Mouse (Mus musculus): ENCODE results near the gene Entpd7. TPM values are rescaled to one million over a fixed set of nuclear protein-coding genes. Genes with fewer than 3 reads are reported as not detected.

The Entpd7 gene
- polyA plus RNA-seq, 1 experiment from 2014 or later = 9.1 TPM

DNA sequence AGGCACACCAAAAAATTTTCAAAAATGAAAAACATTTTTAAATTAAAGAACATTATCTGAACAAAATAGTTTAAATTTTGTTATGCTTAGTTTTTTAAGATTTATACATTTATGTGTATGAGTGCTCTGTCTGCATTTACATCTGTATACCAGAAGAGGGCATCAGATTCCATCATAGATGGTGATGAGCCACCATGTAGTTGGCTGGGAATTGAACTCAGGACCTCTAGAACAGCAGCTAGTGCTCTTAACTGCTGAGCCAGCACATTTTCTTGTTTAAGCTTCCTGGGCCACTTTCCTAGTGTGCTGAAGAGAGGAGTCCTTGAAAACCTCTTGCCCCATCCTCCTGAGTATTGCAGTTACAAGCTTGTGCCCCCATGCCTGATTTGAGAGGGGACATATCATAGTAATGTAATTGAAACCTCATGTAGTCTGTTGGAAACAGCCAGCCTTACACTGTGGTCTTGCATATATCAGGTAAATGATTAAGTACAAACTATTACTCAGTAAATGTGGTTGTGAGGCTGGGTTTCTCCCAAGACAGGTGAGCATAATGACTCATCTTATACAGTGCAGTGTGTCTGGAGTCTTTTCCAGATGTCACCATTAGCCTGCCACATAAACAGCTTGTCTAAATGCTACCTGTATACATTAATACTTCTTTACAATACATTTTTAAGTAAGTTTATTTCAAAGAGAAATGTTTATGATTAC lies 72.2 kb downstream of the Entpd7 start:
- H3K9me3 ChIP-seq (replicated peaks; ENCODE audit: control insufficient read depth, low read length) = no peaks in the 10 kb centered on the region
- H3K4me2 ChIP-seq = no peak overlapping the region
- no peak overlapping the region for H3K27ac ChIP-seq (ENCODE audit: low read depth, low read length)
- no peak for ATAC-seq (replicated peaks; ENCODE audit: insufficient number of reproducible peaks, low FRiP score, low TSS enrichment)
- H3K27me3 ChIP-seq (ENCODE audit: control insufficient read depth, insufficient read depth, low read length) = no peaks in the 10 kb centered on the region
- H3K36me3 ChIP-seq (ENCODE audit: control insufficient read depth, insufficient read depth, low read length) = no peaks in the 10 kb centered on the region
- H3K4me1 ChIP-seq (ENCODE audit: control insufficient read depth, insufficient read depth, low read length) = no peaks in the 10 kb centered on the region
- H3K9ac ChIP-seq (ENCODE audit: low read depth, low read length) = no peak overlapping the region
- no peak overlapping the region for H3K4me3 ChIP-seq (ENCODE audit: low read depth, low read length)

DNA sequence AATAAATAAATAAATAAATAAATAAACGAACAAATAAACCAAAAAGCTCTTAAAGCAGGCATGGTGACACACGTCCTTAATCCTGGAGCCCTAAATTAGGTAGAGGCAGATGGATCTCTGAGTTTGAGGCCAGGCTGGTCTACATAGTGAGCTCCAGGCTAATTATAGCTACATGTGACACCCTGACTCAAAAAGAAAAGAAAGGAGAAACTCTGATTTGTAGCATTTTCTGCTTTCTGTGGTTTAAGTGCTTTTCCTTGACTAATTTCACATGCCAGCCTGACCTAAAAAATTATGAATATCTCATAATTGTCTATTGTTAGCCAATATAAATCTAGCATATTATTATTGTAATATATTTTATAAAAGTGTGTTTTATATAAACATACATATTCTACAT lies 72.9 kb downstream of the Entpd7 start:
- Histone ChIP-seq H3K4me1 (ENCODE audit: control insufficient read depth, insufficient read depth, low read length) (no peaks in the 10 kb centered on the region), H3K27me3 (ENCODE audit: control insufficient read depth, insufficient read depth, low read length) (no peaks in the 10 kb centered on the region), H3K9ac (ENCODE audit: low read depth, low read length) (no peak overlapping the region)

DNA sequence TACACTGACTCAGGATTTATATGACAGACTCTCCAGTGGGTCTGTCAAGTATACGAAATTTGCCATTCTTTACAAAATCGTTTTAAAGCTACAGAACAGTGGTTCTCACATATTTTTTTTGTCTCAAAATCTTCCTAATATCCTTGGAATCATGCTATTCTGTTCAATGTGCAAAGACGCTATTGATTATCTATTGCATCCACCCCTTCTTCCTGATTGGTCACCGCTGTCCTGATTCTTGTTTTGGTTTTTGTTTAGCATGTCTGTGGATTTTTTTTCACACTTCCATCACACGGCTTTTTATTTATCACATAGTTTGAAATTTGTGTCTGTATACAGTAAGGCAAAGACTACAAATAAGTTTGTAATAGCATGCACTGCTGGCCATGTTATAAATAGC lies 77.0 kb downstream of the Entpd7 start:
- Histone ChIP-seq H3K36me3 (ENCODE audit: control insufficient read depth, insufficient read depth, low read length) (no peaks in the 10 kb centered on the region), H3K27ac (ENCODE audit: low read depth, low read length) (no peak overlapping the region), H3K9ac (ENCODE audit: low read depth, low read length) (no peak overlapping the region), H3K4me2 (no peak overlapping the region), H3K27me3 (ENCODE audit: control insufficient read depth, insufficient read depth, low read length) (no peaks in the 10 kb centered on the region), H3K9me3 (replicated peaks; ENCODE audit: control insufficient read depth, low read length) (no peaks in the 10 kb centered on the region), H3K4me1 (ENCODE audit: control insufficient read depth, insufficient read depth, low read length) (no peaks in the 10 kb centered on the region), H3K4me3 (ENCODE audit: low read depth, low read length) (no peak overlapping the region)
- ATAC-seq (replicated peaks; ENCODE audit: insufficient number of reproducible peaks, low FRiP score, low TSS enrichment) = no peak
- WGBS (ENCODE audit: insufficient replicate concordance) = 81% methylated on average over 5 of the region's 5 CpGs

More for the DNA sequence above, 72.9 kb downstream of the Entpd7 start:
- H3K36me3 ChIP-seq (ENCODE audit: control insufficient read depth, insufficient read depth, low read length) = no peaks in the 10 kb centered on the region
- H3K4me3 ChIP-seq (ENCODE audit: low read depth, low read length) = no peak overlapping the region
- no peak for ATAC-seq (replicated peaks; ENCODE audit: insufficient number of reproducible peaks, low FRiP score, low TSS enrichment)
- 72% methylated on average over 2 of the region's 2 CpGs for WGBS (ENCODE audit: insufficient replicate concordance)
- H3K27ac ChIP-seq (ENCODE audit: low read depth, low read length) = no peak overlapping the region
- no peaks in the 10 kb centered on the region for H3K9me3 ChIP-seq (replicated peaks; ENCODE audit: control insufficient read depth, low read length)
- no peak overlapping the region for H3K4me2 ChIP-seq

GRCm38 (mm10) chr19:43767549-43768322 lies 78.3 kb downstream of the Entpd7 start:
- no peak overlapping the region for H3K4me2 ChIP-seq
- H3K4me1 ChIP-seq (ENCODE audit: control insufficient read depth, insufficient read depth, low read length) = no peaks in the 10 kb centered on the region
- no peak overlapping the region for H3K4me3 ChIP-seq (ENCODE audit: low read depth, low read length)
- no peaks in the 10 kb centered on the region for H3K27me3 ChIP-seq (ENCODE audit: control insufficient read depth, insufficient read depth, low read length)
- no peaks in the 10 kb centered on the region for H3K36me3 ChIP-seq (ENCODE audit: control insufficient read depth, insufficient read depth, low read length)
- no peak for ATAC-seq (replicated peaks; ENCODE audit: insufficient number of reproducible peaks, low FRiP score, low TSS enrichment)
- WGBS (ENCODE audit: insufficient replicate concordance) = 76% methylated on average over 9 of the region's 9 CpGs
- no peak overlapping the region for H3K27ac ChIP-seq (ENCODE audit: low read depth, low read length)
- H3K9me3 ChIP-seq (replicated peaks; ENCODE audit: control insufficient read depth, low read length) = no peaks in the 10 kb centered on the region
- no peak overlapping the region for H3K9ac ChIP-seq (ENCODE audit: low read depth, low read length)

DNA sequence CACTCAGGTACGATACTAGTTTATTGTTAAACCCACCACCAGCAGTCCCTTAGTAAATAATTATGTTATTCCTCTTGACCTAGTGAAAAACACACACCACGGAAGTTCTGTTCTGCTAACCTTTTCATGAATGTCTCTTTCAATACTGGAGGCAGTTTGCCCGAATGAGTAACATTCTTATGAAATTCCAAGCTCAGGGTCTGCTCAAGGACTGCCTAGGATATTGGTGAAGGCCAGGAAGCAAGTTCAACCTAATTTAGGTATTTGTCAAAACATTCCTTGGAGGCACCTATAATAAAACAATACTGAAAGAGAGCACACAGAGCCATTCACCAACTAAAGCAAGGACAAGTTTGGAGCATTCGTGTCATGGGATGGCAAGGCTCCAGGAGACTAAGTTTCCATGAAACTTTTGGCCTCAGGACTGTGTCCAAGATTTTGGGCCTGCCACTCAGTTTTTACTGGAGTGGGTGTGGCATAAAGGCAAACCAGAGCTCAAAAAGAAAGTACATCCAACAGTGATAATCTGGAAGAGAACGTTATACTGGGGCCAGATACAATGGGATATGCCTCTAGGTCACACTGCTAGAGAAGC lies 80.0 kb downstream of the Entpd7 start:
- no peaks in the 10 kb centered on the region for H3K9me3 ChIP-seq (replicated peaks; ENCODE audit: control insufficient read depth, low read length)
- H3K36me3 ChIP-seq (ENCODE audit: control insufficient read depth, insufficient read depth, low read length) = no peaks in the 10 kb centered on the region
- WGBS (ENCODE audit: insufficient replicate concordance) = 80% methylated on average over 5 of the region's 5 CpGs
- no peak overlapping the region for H3K27ac ChIP-seq (ENCODE audit: low read depth, low read length)
- H3K27me3 ChIP-seq (ENCODE audit: control insufficient read depth, insufficient read depth, low read length) = no peaks in the 10 kb centered on the region
- H3K4me1 ChIP-seq (ENCODE audit: control insufficient read depth, insufficient read depth, low read length) = no peaks in the 10 kb centered on the region
- H3K4me3 ChIP-seq (ENCODE audit: low read depth, low read length) = no peak overlapping the region
- ATAC-seq (replicated peaks; ENCODE audit: insufficient number of reproducible peaks, low FRiP score, low TSS enrichment) = no peak
- no peak overlapping the region for H3K4me2 ChIP-seq
- H3K9ac ChIP-seq (ENCODE audit: low read depth, low read length) = no peak overlapping the region

DNA sequence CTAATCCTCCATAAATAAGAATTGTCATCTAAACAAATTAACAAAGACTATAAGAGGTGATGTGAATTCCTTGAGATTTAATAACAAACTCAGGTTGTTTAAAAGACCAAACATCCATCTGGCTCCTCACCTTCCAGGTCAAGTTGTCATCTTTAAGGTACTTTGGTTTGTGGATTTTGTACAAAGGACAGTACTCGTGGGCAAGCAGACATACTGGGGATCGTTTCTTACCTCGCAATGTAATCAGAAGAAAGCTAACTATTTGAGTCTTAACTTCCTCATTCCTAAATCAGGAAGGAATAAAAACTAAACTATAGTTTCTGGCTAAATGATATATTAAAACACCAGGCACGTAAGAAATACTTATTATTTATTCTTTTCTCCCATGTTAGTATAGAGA lies 81.1 kb downstream of the Entpd7 start:
- Histone ChIP-seq H3K4me1 (ENCODE audit: control insufficient read depth, insufficient read depth, low read length) (no peaks in the 10 kb centered on the region), H3K4me2 (no peak overlapping the region), H3K9me3 (replicated peaks; ENCODE audit: control insufficient read depth, low read length) (no peaks in the 10 kb centered on the region), H3K27ac (ENCODE audit: low read depth, low read length) (no peak overlapping the region), H3K36me3 (ENCODE audit: control insufficient read depth, insufficient read depth, low read length) (no peaks in the 10 kb centered on the region), H3K9ac (ENCODE audit: low read depth, low read length) (no peak overlapping the region), H3K4me3 (ENCODE audit: low read depth, low read length) (no peak overlapping the region), H3K27me3 (ENCODE audit: control insufficient read depth, insufficient read depth, low read length) (no peaks in the 10 kb centered on the region)
- no peak for ATAC-seq (replicated peaks; ENCODE audit: insufficient number of reproducible peaks, low FRiP score, low TSS enrichment)
- WGBS (ENCODE audit: insufficient replicate concordance) = 78% methylated on average over 4 of the region's 4 CpGs

DNA sequence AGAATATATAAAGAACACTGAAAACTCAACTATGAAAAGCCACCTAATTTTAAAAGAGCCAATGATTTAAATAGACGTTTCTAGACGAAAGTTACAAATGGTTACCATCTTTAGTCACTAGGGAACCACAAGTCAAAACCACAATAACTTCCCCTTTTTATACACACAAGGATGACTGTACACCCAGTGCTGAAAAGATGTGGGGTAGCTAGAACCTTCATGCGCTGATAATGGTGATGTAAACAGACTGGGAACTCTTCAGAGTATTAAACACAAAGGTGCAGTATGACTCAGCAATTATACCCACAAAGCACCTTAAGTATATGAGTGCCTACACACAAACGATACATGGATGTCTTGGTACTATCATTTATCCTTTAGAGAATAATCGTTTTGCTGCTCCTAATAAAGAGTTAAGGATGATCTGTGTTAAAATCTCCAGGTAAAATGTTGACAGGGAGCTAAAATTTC lies 82.1 kb downstream of the Entpd7 start:
- ATAC-seq (replicated peaks; ENCODE audit: insufficient number of reproducible peaks, low FRiP score, low TSS enrichment) = no peak
- Histone ChIP-seq H3K4me2 (no peak overlapping the region), H3K9me3 (replicated peaks; ENCODE audit: control insufficient read depth, low read length) (no peaks in the 10 kb centered on the region), H3K36me3 (ENCODE audit: control insufficient read depth, insufficient read depth, low read length) (no peaks in the 10 kb centered on the region), H3K9ac (ENCODE audit: low read depth, low read length) (no peak overlapping the region), H3K4me1 (ENCODE audit: control insufficient read depth, insufficient read depth, low read length) (no peaks in the 10 kb centered on the region), H3K27ac (ENCODE audit: low read depth, low read length) (no peak overlapping the region), H3K4me3 (ENCODE audit: low read depth, low read length) (no peak overlapping the region), H3K27me3 (ENCODE audit: control insufficient read depth, insufficient read depth, low read length) (no peaks in the 10 kb centered on the region)
- WGBS (ENCODE audit: insufficient replicate concordance) = 84% methylated on average over 5 of the region's 5 CpGs

DNA sequence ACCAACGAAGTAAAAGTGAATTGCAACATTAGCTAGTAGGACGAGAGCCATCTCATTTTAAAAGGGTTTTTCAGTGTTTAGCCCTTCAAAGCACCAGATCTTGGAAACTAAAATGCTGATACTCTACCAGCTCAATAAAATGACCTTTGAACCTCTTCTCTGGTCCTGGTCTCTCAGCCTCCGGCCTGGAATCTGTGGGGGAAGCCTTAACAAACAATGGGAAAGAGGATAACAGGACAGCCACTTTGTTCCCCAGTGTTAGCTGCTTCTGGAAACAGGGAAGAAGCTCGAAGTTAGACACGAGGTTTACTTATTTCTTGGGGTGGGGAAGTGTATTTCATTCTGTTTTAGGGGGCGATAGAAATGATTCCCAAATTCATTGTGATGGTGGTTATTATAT lies 82.8 kb downstream of the Entpd7 start:
- Histone ChIP-seq H3K27me3 (ENCODE audit: control insufficient read depth, insufficient read depth, low read length) (no peaks in the 10 kb centered on the region), H3K9ac (ENCODE audit: low read depth, low read length) (no peak overlapping the region), H3K4me2 (no peak overlapping the region), H3K9me3 (replicated peaks; ENCODE audit: control insufficient read depth, low read length) (no peaks in the 10 kb centered on the region), H3K4me3 (ENCODE audit: low read depth, low read length) (no peak overlapping the region), H3K27ac (ENCODE audit: low read depth, low read length) (no peak overlapping the region), H3K36me3 (ENCODE audit: control insufficient read depth, insufficient read depth, low read length) (no peaks in the 10 kb centered on the region), H3K4me1 (ENCODE audit: control insufficient read depth, insufficient read depth, low read length) (no peaks in the 10 kb centered on the region)
- ATAC-seq (replicated peaks; ENCODE audit: insufficient number of reproducible peaks, low FRiP score, low TSS enrichment) = no peak
- WGBS (ENCODE audit: insufficient replicate concordance) = 70% methylated on average over 6 of the region's 6 CpGs

Data from heart, embryonic 11.5 days (tissue).